Mouse (Mus musculus) liver, adult 2 months (tissue): ENCODE results near the gene Ttll6.

Experiments used
- CTCF ChIP-seq: fragments of 200-500 bp; IDR thresholded peaks from 2 replicates; pipeline ENCODE4 v1.5.1; 2011; ENCODE audit warnings: low read depth, low read length, control low read depth
- POLR2A ChIP-seq: fragments of 200-500 bp; IDR thresholded peaks from 2 replicates; pipeline ENCODE4 v1.6.1; 2011; ENCODE audit warnings: low read length, control low read depth; ENCODE audit not compliant: insufficient read depth; ENCODE audit errors: extremely low read depth

DNA sequence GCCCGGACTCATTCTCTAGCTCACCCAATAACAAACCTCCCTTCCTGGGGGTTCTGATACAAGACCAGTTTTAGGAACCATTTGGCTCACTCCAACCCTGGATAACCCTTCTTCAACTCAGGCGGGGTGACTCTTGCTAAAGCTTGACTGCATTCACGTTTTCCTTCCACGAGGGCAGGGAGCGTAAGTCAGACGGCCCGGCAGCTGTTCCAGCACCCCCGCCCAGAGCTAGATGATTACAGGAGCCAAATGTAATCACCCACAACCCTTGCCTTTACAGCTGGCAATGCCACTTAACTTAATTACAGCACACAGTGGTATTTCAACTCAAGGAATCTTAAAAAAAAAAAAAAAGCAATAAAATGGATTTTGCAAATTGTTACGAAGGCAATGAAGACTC, 34.5 kb downstream of the Ttll6 start:
- TF ChIP-seq POLR2A (no peak), CTCF (no peak)
